Mouse (Mus musculus) forelimb bud, embryonic 11.5 days (tissue): Measurements from ENCODE around the gene Rsbn1.
A peak's percentile ranks its signal among the peaks of the same experiment; 100 is the strongest.

Experiments
- DNase-seq: peaks from one replicate; pipeline ENCODE4 v3.0.0-alpha.2; 2012; ENCODE audit warnings: low read depth, low spot score

Gene Rsbn1

GRCm38 (mm10) chr3:103914010-103914669 lies at the start of gene Rsbn1:
Gene Rsbn1, plus strand, starts transcription at chr3:103914120.
- DNase-seq, result peak; percentile 99

- no peak for DNase-seq
These were observed 49.7 kb upstream of the Rsbn1 start for GRCm38 (mm10) chr3:103864200-103864599.

GRCm38 (mm10) chr3:103867424-103867971 lies 46.4 kb upstream of the Rsbn1 start:
- DNase-seq, result no peak

GRCm38 (mm10) chr3:103868008-103868407 lies 45.9 kb upstream of the Rsbn1 start:
- DNase-seq, result no peak

GRCm38 (mm10) chr3:103872663-103873098 lies 41.2 kb upstream of the Rsbn1 start:
- no peak for DNase-seq

- no peak for DNase-seq
These were observed 39.6 kb upstream of the Rsbn1 start for GRCm38 (mm10) chr3:103874329-103874728.

GRCm38 (mm10) chr3:103885946-103886345 lies 28.0 kb upstream of the Rsbn1 start:
- DNase-seq, result no peak

- peak; percentile 48 for DNase-seq
These were observed 26.3 kb upstream of the Rsbn1 start for GRCm38 (mm10) chr3:103887581-103887980.

- DNase-seq, result no peak
These were observed 20.5 kb upstream of the Rsbn1 start for GRCm38 (mm10) chr3:103893374-103893773.

- peak; percentile 21 for DNase-seq
These were observed 9.2 kb upstream of the Rsbn1 start for GRCm38 (mm10) chr3:103904705-103905104.

- DNase-seq, result no peak
These were observed 6.4 kb upstream of the Rsbn1 start for GRCm38 (mm10) chr3:103907335-103908030.

GRCm38 (mm10) chr3:103908781-103909180 lies 5.1 kb upstream of the Rsbn1 start:
- DNase-seq, result no peak

GRCm38 (mm10) chr3:103913451-103913961 lies 414 bp upstream of the Rsbn1 start:
- DNase-seq, result no peak

GRCm38 (mm10) chr3:103914732-103915508 lies 1.0 kb downstream of the Rsbn1 start:
- peak; percentile 23 for DNase-seq

- DNase-seq, result no peak
These were observed 1.6 kb downstream of the Rsbn1 start for GRCm38 (mm10) chr3:103915509-103915896.

GRCm38 (mm10) chr3:103916205-103916838 lies 2.4 kb downstream of the Rsbn1 start:
- no peak for DNase-seq

GRCm38 (mm10) chr3:103916839-103917237 lies 2.9 kb downstream of the Rsbn1 start:
- DNase-seq, result no peak

GRCm38 (mm10) chr3:103920094-103920493 lies 6.2 kb downstream of the Rsbn1 start:
- DNase-seq, result no peak

GRCm38 (mm10) chr3:103925302-103925701 lies 11.4 kb downstream of the Rsbn1 start:
- no peak for DNase-seq

- DNase-seq, result no peak
These were observed 13.6 kb downstream of the Rsbn1 start for GRCm38 (mm10) chr3:103927511-103927910.

- no peak for DNase-seq
These were observed 31.1 kb downstream of the Rsbn1 start for GRCm38 (mm10) chr3:103944794-103945562.
